Mouse (Mus musculus): Measurements from ENCODE around the gene Ess2. TPM values are rescaled to one million over a fixed set of nuclear protein-coding genes. Genes with fewer than 3 reads are reported as not detected.
A peak's percentile ranks its signal among the peaks of the same experiment; 100 is the strongest.

The Ess2 gene
- polyA plus RNA-seq, 1 experiment = 14.2 TPM

DNA sequence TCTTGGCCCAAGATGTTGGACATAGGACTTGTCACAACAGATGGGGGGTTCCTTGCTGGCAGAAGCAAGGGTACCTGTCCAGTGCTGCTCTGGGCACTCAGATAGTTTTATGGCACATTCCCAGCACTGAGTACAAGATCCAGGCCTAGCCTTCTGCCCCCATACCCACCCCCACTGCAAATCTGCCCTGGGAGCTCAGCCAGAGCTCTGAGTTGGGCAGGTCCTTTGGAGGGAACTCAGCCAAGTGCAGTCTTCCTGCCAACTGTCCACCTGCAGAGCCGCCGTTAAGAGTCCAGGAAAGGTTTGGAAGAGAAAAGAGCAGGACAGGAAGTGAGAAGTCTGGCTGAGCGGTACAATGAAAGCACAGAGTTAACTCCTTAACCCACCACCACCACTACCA, 18.5 kb downstream of the Ess2 start:
- peak; percentile 94 for DNase-seq
- peak overlapping the region; percentile 69 for H3K27ac ChIP-seq (ENCODE audit: insufficient read depth, low read depth, low read length)
- WGBS = 11% methylated on average over 3 of the region's 3 CpGs

DNA sequence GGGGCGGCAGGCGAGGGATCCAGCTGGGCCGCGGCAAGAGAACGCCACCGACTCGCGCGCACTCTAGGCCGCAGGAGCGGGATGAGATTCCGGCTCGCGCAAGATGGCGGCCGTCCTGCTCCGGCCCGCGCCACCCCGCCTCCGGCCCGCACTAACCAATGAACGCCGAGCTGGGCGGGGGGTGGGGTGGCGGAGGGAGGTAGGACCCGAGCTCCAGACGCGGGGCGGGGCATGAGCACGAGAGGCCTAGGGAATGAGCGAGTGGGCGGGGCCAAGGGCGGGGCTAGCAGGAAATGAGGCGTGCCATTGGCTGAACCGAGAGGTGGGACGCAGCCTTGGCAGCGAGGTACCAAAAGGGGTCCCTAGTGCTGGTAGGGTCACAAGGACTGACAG, 19.6 kb downstream of the Ess2 start, which contains the start of gene Gm20518:
TSS of gene Gm20518 (minus strand) at position 105 of the 393 bp plus-strand sequence.
- WGBS = under 1% methylated on average over 35 of the region's 38 CpGs
- peak; percentile 99 for DNase-seq
- H3K27me3 ChIP-seq (replicated peaks; ENCODE audit: control insufficient read depth, insufficient read depth, low read length) = no peaks in the 10 kb centered on the region
- peak within 1 kb of the TSS; percentile 85 for H3K4me3 ChIP-seq (ENCODE audit: insufficient read depth, low read depth, low read length)
- H3K36me3 ChIP-seq (ENCODE audit: control insufficient read depth, insufficient read depth, low read length) = no peaks in the 10 kb centered on the region
- no peak for TF ChIP-seq CTCF (conservative IDR thresholded peaks at IDR 0.05; ENCODE audit: insufficient read depth, insufficient read length, low read depth, low read length)
- TF ChIP-seq POLR2A (IDR thresholded peaks at IDR 0.05; ENCODE audit: low read depth, low read length) = peak; percentile 62
- peaks cover 16% of the 10 kb centered on the region for H3K4me1 ChIP-seq (ENCODE audit: control insufficient read depth, insufficient read depth, low read length)
- H3K27ac ChIP-seq (ENCODE audit: insufficient read depth, low read depth, low read length) = peak within 1 kb of the TSS; percentile 94

More for the DNA sequence above, 18.5 kb downstream of the Ess2 start:
- TF ChIP-seq CTCF (conservative IDR thresholded peaks at IDR 0.05; ENCODE audit: insufficient read depth, insufficient read length, low read depth, low read length) (no peak), POLR2A (IDR thresholded peaks at IDR 0.05; ENCODE audit: low read depth, low read length) (no peak)
- Histone ChIP-seq H3K4me3 (ENCODE audit: insufficient read depth, low read depth, low read length) (no peak overlapping the region), H3K27me3 (replicated peaks; ENCODE audit: control insufficient read depth, insufficient read depth, low read length) (no peaks in the 10 kb centered on the region), H3K36me3 (ENCODE audit: control insufficient read depth, insufficient read depth, low read length) (no peaks in the 10 kb centered on the region), H3K4me1 (ENCODE audit: control insufficient read depth, insufficient read depth, low read length) (peaks cover 16% of the 10 kb centered on the region)

DNA sequence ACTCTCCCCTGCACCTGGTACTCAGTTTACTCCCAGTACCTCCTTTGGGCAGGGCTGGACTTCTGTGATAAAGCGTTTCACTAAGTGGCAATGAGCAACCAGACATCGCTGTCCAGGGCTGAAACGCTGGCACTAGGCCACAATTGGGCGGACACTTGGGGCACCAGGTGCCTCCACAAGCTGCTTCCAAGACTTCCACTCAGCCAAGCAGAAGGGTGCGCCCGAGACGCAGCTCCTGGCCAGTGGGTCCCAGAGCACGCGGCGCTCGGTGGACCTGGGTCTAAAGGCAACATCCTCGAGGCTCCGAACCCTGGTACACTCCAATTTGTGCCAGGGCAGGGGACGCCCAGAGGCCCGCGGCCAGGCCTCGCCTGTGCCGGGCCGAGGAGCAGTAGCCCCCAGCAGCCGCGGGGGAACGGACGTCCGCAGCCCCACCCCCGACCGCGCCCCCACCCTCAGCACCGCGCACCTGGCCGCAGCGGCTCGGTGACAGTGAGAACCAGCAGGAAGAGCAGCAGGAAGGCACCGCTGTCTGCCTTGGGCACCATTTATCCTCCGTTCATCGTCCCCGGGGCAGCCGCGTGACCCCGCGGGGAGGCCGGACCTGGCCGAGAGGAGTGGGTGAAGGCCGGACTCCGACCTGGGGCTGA, 20.1 kb downstream of the Ess2 start:
- peak overlapping the region; percentile 85 for H3K4me3 ChIP-seq (ENCODE audit: insufficient read depth, low read depth, low read length)
- 1% methylated on average over 44 of the region's 44 CpGs for WGBS
- peak; percentile 94 for DNase-seq

DNA sequence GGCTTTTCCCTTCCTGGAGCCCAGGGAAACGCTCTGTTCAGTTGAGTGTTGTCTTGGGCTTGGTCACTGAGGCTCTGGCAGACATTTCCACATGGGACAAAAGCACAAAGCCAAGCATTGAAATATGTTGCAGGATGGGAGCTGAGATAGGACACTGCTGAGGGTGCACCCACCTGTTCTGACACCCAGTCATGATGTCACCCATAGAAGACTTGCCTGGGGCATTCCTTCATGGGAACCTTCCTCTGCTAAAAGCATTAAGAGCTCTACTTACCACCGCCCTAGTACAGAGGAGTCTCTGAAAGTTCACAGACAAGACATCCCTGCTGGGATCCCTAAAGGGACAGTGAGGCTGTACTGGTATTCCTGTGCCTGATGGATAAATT, 20.8 kb downstream of the Ess2 start:
- no peaks in the 10 kb centered on the region for H3K36me3 ChIP-seq (ENCODE audit: control insufficient read depth, insufficient read depth, low read length)
- DNase-seq = no peak
- TF ChIP-seq POLR2A (IDR thresholded peaks at IDR 0.05; ENCODE audit: low read depth, low read length) (no peak), CTCF (conservative IDR thresholded peaks at IDR 0.05; ENCODE audit: insufficient read depth, insufficient read length, low read depth, low read length) (no peak)
- H3K27ac ChIP-seq (ENCODE audit: insufficient read depth, low read depth, low read length) = no peak overlapping the region
- no peaks in the 10 kb centered on the region for H3K27me3 ChIP-seq (replicated peaks; ENCODE audit: control insufficient read depth, insufficient read depth, low read length)
- H3K4me1 ChIP-seq (ENCODE audit: control insufficient read depth, insufficient read depth, low read length) = peaks cover 21% of the 10 kb centered on the region
- WGBS = 35% methylated on average over 2 of the region's 2 CpGs
- peak overlapping the region; percentile 85 for H3K4me3 ChIP-seq (ENCODE audit: insufficient read depth, low read depth, low read length)

More for the DNA sequence above, 20.1 kb downstream of the Ess2 start:
- TF ChIP-seq POLR2A (IDR thresholded peaks at IDR 0.05; ENCODE audit: low read depth, low read length) = no peak
- TF ChIP-seq CTCF (conservative IDR thresholded peaks at IDR 0.05; ENCODE audit: insufficient read depth, insufficient read length, low read depth, low read length) = no peak
- peaks cover 16% of the 10 kb centered on the region for H3K4me1 ChIP-seq (ENCODE audit: control insufficient read depth, insufficient read depth, low read length)
- H3K27ac ChIP-seq (ENCODE audit: insufficient read depth, low read depth, low read length) = peak overlapping the region; percentile 94
- no peaks in the 10 kb centered on the region for H3K36me3 ChIP-seq (ENCODE audit: control insufficient read depth, insufficient read depth, low read length)
- H3K27me3 ChIP-seq (replicated peaks; ENCODE audit: control insufficient read depth, insufficient read depth, low read length) = no peaks in the 10 kb centered on the region

DNA sequence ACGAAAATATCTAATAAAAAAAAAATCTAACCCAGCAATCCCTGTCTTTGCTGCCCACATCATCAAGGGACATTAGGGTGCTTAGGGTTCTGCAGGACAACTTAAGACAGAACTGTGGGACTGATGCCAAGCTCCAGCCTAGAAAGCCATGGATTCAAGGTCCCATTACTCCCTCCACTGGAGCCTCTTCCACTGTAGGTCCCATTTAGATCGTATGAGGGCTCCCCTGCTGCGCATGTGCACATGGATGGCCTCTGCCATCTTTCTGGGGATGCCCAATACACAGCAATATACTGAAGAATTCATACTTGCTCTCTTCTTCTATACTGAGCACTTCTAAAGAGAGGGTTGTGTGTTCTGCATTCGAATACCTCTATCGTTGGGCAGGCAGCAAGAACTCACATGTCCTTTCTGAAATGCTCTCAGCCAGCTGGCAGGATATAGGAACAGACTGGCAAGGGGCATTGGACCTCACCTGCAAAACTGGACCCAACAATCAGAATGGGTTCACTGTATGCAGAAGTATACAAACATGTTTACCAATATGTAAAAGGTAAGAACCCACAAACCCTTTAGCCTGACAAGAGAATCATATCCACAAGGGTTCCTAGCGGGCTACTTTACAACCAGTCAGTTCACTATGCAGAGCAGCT, 21.3 kb downstream of the Ess2 start:
- H3K4me3 ChIP-seq (ENCODE audit: insufficient read depth, low read depth, low read length) = no peak overlapping the region
- no peaks in the 10 kb centered on the region for H3K27me3 ChIP-seq (replicated peaks; ENCODE audit: control insufficient read depth, insufficient read depth, low read length)
- no peak for DNase-seq
- H3K36me3 ChIP-seq (ENCODE audit: control insufficient read depth, insufficient read depth, low read length) = no peaks in the 10 kb centered on the region
- peaks cover 22% of the 10 kb centered on the region for H3K4me1 ChIP-seq (ENCODE audit: control insufficient read depth, insufficient read depth, low read length)
- 77% methylated on average over 6 of the region's 6 CpGs for whole genome bisulfite sequencing
- no peak overlapping the region for H3K27ac ChIP-seq (ENCODE audit: insufficient read depth, low read depth, low read length)
- TF ChIP-seq POLR2A (IDR thresholded peaks at IDR 0.05; ENCODE audit: low read depth, low read length) = no peak
- no peak for TF ChIP-seq CTCF (conservative IDR thresholded peaks at IDR 0.05; ENCODE audit: insufficient read depth, insufficient read length, low read depth, low read length)

DNA sequence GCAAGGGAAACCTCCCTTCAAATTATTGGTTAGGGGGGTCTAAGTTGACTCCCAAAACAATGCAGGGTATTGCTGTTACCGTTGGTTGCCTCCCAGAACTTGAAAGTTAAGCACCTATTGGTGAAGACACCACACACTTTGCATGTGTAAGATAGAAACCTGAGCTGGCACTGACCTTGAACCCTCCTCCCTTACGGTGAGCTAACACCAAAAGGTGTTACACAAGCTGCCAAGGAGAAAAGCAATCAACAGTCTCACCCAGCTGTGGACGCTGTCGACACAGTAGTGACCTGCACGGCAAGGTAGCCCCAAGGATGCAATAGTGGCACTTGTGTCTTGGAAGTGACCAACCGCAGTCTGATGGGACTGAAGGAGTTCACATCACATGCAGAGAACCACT, 27.0 kb downstream of the Ess2 start:
- WGBS = 43% methylated on average over 6 of the region's 6 CpGs
- DNase-seq = no peak
- Histone ChIP-seq H3K27me3 (replicated peaks; ENCODE audit: control insufficient read depth, insufficient read depth, low read length) (no peaks in the 10 kb centered on the region), H3K27ac (ENCODE audit: insufficient read depth, low read depth, low read length) (no peak overlapping the region), H3K4me3 (ENCODE audit: insufficient read depth, low read depth, low read length) (no peak overlapping the region), H3K4me1 (ENCODE audit: control insufficient read depth, insufficient read depth, low read length) (peaks cover 11% of the 10 kb centered on the region), H3K36me3 (ENCODE audit: control insufficient read depth, insufficient read depth, low read length) (no peaks in the 10 kb centered on the region; the same call in 1 of the 2 replicates)
- TF ChIP-seq CTCF (conservative IDR thresholded peaks at IDR 0.05; ENCODE audit: insufficient read depth, insufficient read length, low read depth, low read length) (no peak), POLR2A (IDR thresholded peaks at IDR 0.05; ENCODE audit: low read depth, low read length) (no peak)

DNA sequence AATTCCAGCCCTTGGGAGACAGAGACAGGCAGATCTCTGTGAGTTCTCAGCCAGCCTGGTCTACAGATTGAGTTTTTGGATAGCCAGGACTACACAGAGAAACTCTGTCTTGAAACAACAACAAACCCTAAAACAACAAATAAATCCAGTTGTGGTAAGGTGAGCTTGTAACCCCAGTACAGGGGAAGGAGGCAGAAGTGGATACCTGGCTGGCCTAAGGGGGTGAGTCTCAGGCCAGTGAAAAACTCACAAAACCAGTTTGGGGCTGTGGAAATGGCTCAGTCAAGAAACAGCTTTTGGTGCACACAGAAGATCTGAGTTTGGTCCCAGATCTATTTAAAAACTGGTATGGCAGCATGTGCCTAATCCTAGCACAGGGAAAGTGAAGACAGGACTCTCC, 29.0 kb downstream of the Ess2 start:
- H3K36me3 ChIP-seq (ENCODE audit: control insufficient read depth, insufficient read depth, low read length) = no peaks in the 10 kb centered on the region; the same call in 1 of the 2 replicates

More for the DNA sequence above, 29.0 kb downstream of the Ess2 start:
- Histone ChIP-seq H3K4me3 (ENCODE audit: insufficient read depth, low read depth, low read length) (no peak overlapping the region), H3K4me1 (ENCODE audit: control insufficient read depth, insufficient read depth, low read length) (peaks cover 11% of the 10 kb centered on the region), H3K27ac (ENCODE audit: insufficient read depth, low read depth, low read length) (no peak overlapping the region), H3K27me3 (replicated peaks; ENCODE audit: control insufficient read depth, insufficient read depth, low read length) (no peaks in the 10 kb centered on the region)
- no peak for TF ChIP-seq CTCF (conservative IDR thresholded peaks at IDR 0.05; ENCODE audit: insufficient read depth, insufficient read length, low read depth, low read length)
- TF ChIP-seq POLR2A (IDR thresholded peaks at IDR 0.05; ENCODE audit: low read depth, low read length) = no peak
- peak; percentile 17 for DNase-seq

Measured in kidney, adult 2 months (tissue).